Mouse (Mus musculus): ENCODE results near the gene Rfpl4. TPM values are rescaled to one million over a fixed set of nuclear protein-coding genes. Genes with fewer than 3 reads are reported as not detected.

The Rfpl4 gene
- total and polyA plus RNA-seq, 2 experiments from 2014 or later = not detected

DNA sequence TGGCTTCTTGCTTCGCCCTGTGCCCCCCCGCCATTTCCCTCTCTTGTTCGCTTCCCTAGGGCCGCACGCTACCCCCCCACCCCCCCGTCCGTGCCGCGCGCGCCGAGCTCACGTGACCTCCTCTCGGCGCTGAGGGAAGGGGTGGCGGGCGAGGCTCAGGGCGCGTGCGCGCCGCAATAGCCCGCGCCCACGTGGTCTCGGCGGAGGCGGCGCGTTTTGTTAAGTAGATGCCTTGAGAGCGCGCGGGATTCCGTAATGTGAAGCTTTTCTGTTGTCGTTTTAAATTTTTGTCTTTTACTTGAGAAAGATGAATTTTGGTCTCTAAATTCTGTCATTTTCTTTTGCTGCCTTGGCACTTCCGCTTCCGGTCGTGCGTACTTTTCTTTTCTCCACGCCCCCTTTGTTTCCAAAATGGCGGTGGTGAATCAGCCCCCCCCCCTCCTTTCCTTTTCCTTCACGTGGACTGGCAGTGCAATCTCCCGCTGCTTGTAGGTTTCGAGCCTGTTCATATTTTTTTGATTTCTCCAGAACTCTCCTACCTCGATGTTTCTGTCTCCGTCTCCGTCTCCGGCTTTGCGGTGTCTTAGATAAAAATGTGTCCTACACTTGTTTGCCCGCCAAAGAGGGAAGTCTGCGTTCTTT, 54.3 kb downstream of the Rfpl4 start:
- peak overlapping the region; percentile 78 for H3K9ac ChIP-seq
- no peaks in the 10 kb centered on the region for H3K9me3 ChIP-seq (ENCODE audit: low read length)
- WGBS = under 1% methylated on average over 47 of the region's 51 CpGs
- peak overlapping the region; percentile 98 for H3K27ac ChIP-seq (ENCODE audit: low read depth, low read length)
- peaks cover 8% of the 10 kb centered on the region; the same call in 1 of the 2 replicates for H3K36me3 ChIP-seq (ENCODE audit: insufficient read depth)
- peak overlapping the region; percentile 71 for H3K4me2 ChIP-seq (ENCODE audit: low read depth)
- no peaks in the 10 kb centered on the region for H3K27me3 ChIP-seq (ENCODE audit: insufficient read depth, low read length)
- DNase-seq (peak; percentile 90), ATAC-seq (peak; percentile 37)
- no peak for TF ChIP-seq CTCF (IDR thresholded peaks at IDR 0.05; ENCODE audit: low read depth)
- peaks cover 26% of the 10 kb centered on the region for H3K4me1 ChIP-seq (ENCODE audit: insufficient read depth)
- H3K4me3 ChIP-seq (ENCODE audit: low read depth, low read length) = peak overlapping the region; percentile 78

DNA sequence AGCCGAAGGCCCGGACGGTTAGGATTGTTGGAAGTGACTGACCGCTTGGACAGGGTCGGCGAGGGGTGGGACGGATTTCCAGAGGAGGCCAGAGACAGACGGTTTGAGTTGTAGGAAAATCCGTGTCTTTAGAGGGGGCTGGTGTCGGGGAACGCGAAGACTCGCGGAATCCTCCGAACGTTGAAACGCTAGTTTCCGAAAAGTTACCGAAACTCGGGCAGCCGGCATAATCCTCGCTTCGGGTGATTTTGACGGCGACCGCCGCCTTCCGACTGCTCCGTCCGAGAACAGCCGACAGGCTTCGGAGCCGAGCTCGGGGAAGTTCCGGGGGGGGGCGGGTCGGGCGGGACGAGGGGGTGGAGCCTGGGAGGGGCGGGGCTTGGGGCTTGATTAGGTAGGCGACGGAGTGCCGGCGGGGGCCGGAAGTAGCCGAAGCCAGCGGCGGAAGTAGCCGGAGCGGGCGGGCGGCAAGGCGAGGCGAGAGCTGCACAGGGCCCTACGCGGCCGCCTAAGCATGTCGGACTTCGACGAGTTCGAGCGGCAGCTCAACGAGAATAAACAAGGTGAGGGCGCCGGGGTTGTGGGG, 54.9 kb downstream of the Rfpl4 start, which contains the start of gene U2af2:
Gene U2af2 (plus strand): TSS at position 370 of the 586 bp plus-strand sequence.
- peak; percentile 95 for DNase-seq
- peak within 1 kb of the TSS; percentile 98 for H3K27ac ChIP-seq (ENCODE audit: low read depth, low read length)
- TF ChIP-seq CTCF (IDR thresholded peaks at IDR 0.05; ENCODE audit: low read depth) = no peak
- H3K9ac ChIP-seq = peak within 1 kb of the TSS; percentile 78
- peak within 1 kb of the TSS; percentile 71 for H3K4me2 ChIP-seq (ENCODE audit: low read depth)
- peaks cover 3% of the 10 kb centered on the region; the same call in 1 of the 2 replicates for H3K36me3 ChIP-seq (ENCODE audit: insufficient read depth)
- under 1% methylated on average over 63 of the region's 65 CpGs for WGBS
- H3K9me3 ChIP-seq (ENCODE audit: low read length) = no peaks in the 10 kb centered on the region
- peak within 1 kb of the TSS; percentile 78 for H3K4me3 ChIP-seq (ENCODE audit: low read depth, low read length)
- H3K27me3 ChIP-seq (ENCODE audit: insufficient read depth, low read length) = no peaks in the 10 kb centered on the region
- peak; percentile 69 for ATAC-seq
- H3K4me1 ChIP-seq (ENCODE audit: insufficient read depth) = peaks cover 28% of the 10 kb centered on the region

- peak; percentile 89 for ATAC-seq
- Histone ChIP-seq H3K36me3 (ENCODE audit: insufficient read depth) (no peaks in the 10 kb centered on the region), H3K4me2 (ENCODE audit: low read depth) (peak overlapping the region; percentile 71), H3K27me3 (ENCODE audit: insufficient read depth, low read length) (no peaks in the 10 kb centered on the region), H3K27ac (ENCODE audit: low read depth, low read length) (peak overlapping the region; percentile 98), H3K4me3 (ENCODE audit: low read depth, low read length) (peak overlapping the region; percentile 78), H3K9ac (peak overlapping the region; percentile 78), H3K4me1 (ENCODE audit: insufficient read depth) (peaks cover 30% of the 10 kb centered on the region), H3K9me3 (ENCODE audit: low read length) (no peaks in the 10 kb centered on the region)
- peak; percentile 71 for TF ChIP-seq CTCF (IDR thresholded peaks at IDR 0.05; ENCODE audit: low read depth)
- peak; percentile 100 for DNase-seq
- under 1% methylated on average over 60 of the region's 60 CpGs for WGBS
Measured at GRCm38 (mm10) chr7:5060944-5061773, 55.6 kb downstream of the Rfpl4 start.

DNA sequence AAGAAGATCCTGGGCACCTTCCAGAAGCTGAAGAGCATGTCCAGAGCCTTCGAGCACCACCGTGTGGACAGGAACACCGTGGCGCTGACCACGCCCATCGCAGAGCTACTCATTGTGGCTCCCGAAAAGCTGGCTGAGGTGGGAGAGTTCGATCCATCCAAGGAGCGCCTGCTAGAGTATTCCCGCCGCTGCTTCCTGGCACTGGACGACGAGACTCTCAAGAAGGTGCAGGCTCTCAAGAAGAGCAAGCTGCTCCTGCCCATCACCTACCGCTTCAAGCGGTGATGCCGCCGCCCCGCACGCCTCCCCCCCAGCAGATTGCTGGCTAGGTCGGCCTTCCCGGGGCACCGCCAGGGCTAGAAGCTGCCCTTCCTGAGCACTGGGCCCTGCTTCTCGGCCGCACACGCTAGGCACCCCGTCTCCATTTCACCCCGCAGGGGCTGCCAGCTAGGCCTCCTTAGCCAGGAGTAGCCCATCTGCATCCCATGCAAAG, 56.5 kb downstream of the Rfpl4 start:
- Histone ChIP-seq H3K4me3 (ENCODE audit: low read depth, low read length) (peak overlapping the region; percentile 78), H3K4me1 (ENCODE audit: insufficient read depth) (peaks cover 35% of the 10 kb centered on the region), H3K9ac (peak overlapping the region; percentile 78), H3K36me3 (ENCODE audit: insufficient read depth) (no peaks in the 10 kb centered on the region), H3K27ac (ENCODE audit: low read depth, low read length) (peak overlapping the region; percentile 98), H3K4me2 (ENCODE audit: low read depth) (peak overlapping the region; percentile 71), H3K9me3 (ENCODE audit: low read length) (no peaks in the 10 kb centered on the region), H3K27me3 (ENCODE audit: insufficient read depth, low read length) (no peaks in the 10 kb centered on the region)
- DNase-seq (peak; percentile 83), ATAC-seq (no peak)
- TF ChIP-seq CTCF (IDR thresholded peaks at IDR 0.05; ENCODE audit: low read depth) = peak; percentile 76
- 2% methylated on average over 27 of the region's 27 CpGs for WGBS

Small RNA genes within 50 kb of the gene (microRNA-seq; reads per million reads assigned to microRNA genes)
- gene Gm26217 = 0 reads per million in 2 experiments

Other genes with a start within 250 kb of the Rfpl4 start
- 2.5 and 6.6 TPM in 2 replicates for gene Isoc2b, start 246.7 kb downstream of the Rfpl4 start, total RNA-seq (2014; rRNA removed)
- 3.5 and 3.7 TPM in 2 replicates for gene Isoc2b, start 246.7 kb downstream of the Rfpl4 start, polyA plus RNA-seq (2015; fragmentation: Nextera tagmentation; extraction: Ambion mirVana)
- 4.8 and 4.9 TPM in 2 replicates for gene Isoc2a, start 239.8 kb downstream of the Rfpl4 start, total RNA-seq (2014; rRNA removed)
- 0.26 and 0.39 TPM in 2 replicates for gene Isoc2a, start 239.8 kb downstream of the Rfpl4 start, polyA plus RNA-seq (2015; fragmentation: Nextera tagmentation; extraction: Ambion mirVana)
- gene Gm36210, start 210.4 kb downstream of the Rfpl4 start, total RNA-seq (2014; rRNA removed) = 0.48 and 0.85 TPM in 2 replicates
- gene Gm36210, start 210.4 kb downstream of the Rfpl4 start, polyA plus RNA-seq (2015; fragmentation: Nextera tagmentation; extraction: Ambion mirVana) = 0.29 and 0.47 TPM in 2 replicates
- gene Zfp628, start 201.7 kb downstream of the Rfpl4 start, total RNA-seq (2014; rRNA removed) = 5.4 and 9.2 TPM in 2 replicates
- gene Zfp628, start 201.7 kb downstream of the Rfpl4 start, polyA plus RNA-seq (2015; fragmentation: Nextera tagmentation; extraction: Ambion mirVana) = 5.8 and 6.0 TPM in 2 replicates
- 45.5 and 69.9 TPM in 2 replicates for gene Nat14, start 194.9 kb downstream of the Rfpl4 start, total RNA-seq (2014; rRNA removed)
- gene Nat14, start 194.9 kb downstream of the Rfpl4 start, polyA plus RNA-seq (2015; fragmentation: Nextera tagmentation; extraction: Ambion mirVana) = 20.5 and 54.3 TPM in 2 replicates
- gene Ssc5d, start 191.2 kb downstream of the Rfpl4 start, total RNA-seq (2014; rRNA removed) = 0.54 and 1.7 TPM in 2 replicates
- gene Ssc5d, start 191.2 kb downstream of the Rfpl4 start, polyA plus RNA-seq (2015; fragmentation: Nextera tagmentation; extraction: Ambion mirVana) = 0.51 and 0.63 TPM in 2 replicates
- gene Sbk2, start 152.5 kb downstream of the Rfpl4 start, total RNA-seq (2014; rRNA removed) = not detected in 2 replicates
- gene Sbk2, start 152.5 kb downstream of the Rfpl4 start, polyA plus RNA-seq (2015; fragmentation: Nextera tagmentation; extraction: Ambion mirVana) = not detected in 2 replicates
- gene Sbk3, start 145.8 kb downstream of the Rfpl4 start, total RNA-seq (2014; rRNA removed) = 0.23 and 0.76 TPM in 2 replicates
- gene Sbk3, start 145.8 kb downstream of the Rfpl4 start, polyA plus RNA-seq (2015; fragmentation: Nextera tagmentation; extraction: Ambion mirVana) = 0.39 and 0.76 TPM in 2 replicates
- gene Zfp579, start 120.8 kb downstream of the Rfpl4 start, total RNA-seq (2014; rRNA removed) = 34.6 and 34.7 TPM in 2 replicates
- 36.7 and 42.6 TPM in 2 replicates for gene Zfp579, start 120.8 kb downstream of the Rfpl4 start, polyA plus RNA-seq (2015; fragmentation: Nextera tagmentation; extraction: Ambion mirVana)
- 4.6 and 6.4 TPM in 2 replicates for gene Zfp524, start 102.5 kb downstream of the Rfpl4 start, total RNA-seq (2014; rRNA removed)
- gene Zfp524, start 102.5 kb downstream of the Rfpl4 start, polyA plus RNA-seq (2015; fragmentation: Nextera tagmentation; extraction: Ambion mirVana) = 5.0 and 5.3 TPM in 2 replicates
- gene Fiz1, start 102.3 kb downstream of the Rfpl4 start, total RNA-seq (2014; rRNA removed) = 30.0 and 33.9 TPM in 2 replicates
- 26.9 and 28.6 TPM in 2 replicates for gene Fiz1, start 102.3 kb downstream of the Rfpl4 start, polyA plus RNA-seq (2015; fragmentation: Nextera tagmentation; extraction: Ambion mirVana)
- gene Gm44973, start 101.5 kb downstream of the Rfpl4 start, total RNA-seq (2014; rRNA removed) = not detected in 2 replicates
- 3.1 TPM in 2 replicates for gene Gm44973, start 101.5 kb downstream of the Rfpl4 start, polyA plus RNA-seq (2015; fragmentation: Nextera tagmentation; extraction: Ambion mirVana)
- gene Zfp865, start 96.6 kb downstream of the Rfpl4 start, total RNA-seq (2014; rRNA removed) = 27.3 and 33.3 TPM in 2 replicates
- gene Zfp865, start 96.6 kb downstream of the Rfpl4 start, polyA plus RNA-seq (2015; fragmentation: Nextera tagmentation; extraction: Ambion mirVana) = 5.6 and 5.8 TPM in 2 replicates
- gene Ccdc106, start 96.4 kb downstream of the Rfpl4 start, total RNA-seq (2014; rRNA removed) = 70.7 and 104 TPM in 2 replicates
- gene Ccdc106, start 96.4 kb downstream of the Rfpl4 start, polyA plus RNA-seq (2015; fragmentation: Nextera tagmentation; extraction: Ambion mirVana) = 69.7 and 79.8 TPM in 2 replicates
- 0.24 TPM in 1 of 2 replicates, not detected in the other for gene 4632433K11Rik, start 82.8 kb downstream of the Rfpl4 start, total RNA-seq (2014; rRNA removed)
- gene 4632433K11Rik, start 82.8 kb downstream of the Rfpl4 start, polyA plus RNA-seq (2015; fragmentation: Nextera tagmentation; extraction: Ambion mirVana) = not detected in 2 replicates
- 5.2 and 5.6 TPM in 2 replicates for gene Zfp784, start 78.5 kb downstream of the Rfpl4 start, total RNA-seq (2014; rRNA removed)
- gene Zfp784, start 78.5 kb downstream of the Rfpl4 start, polyA plus RNA-seq (2015; fragmentation: Nextera tagmentation; extraction: Ambion mirVana) = 4.1 and 5.0 TPM in 2 replicates
- 26.2 and 42.1 TPM in 2 replicates for gene Zfp580, start 65.4 kb downstream of the Rfpl4 start, total RNA-seq (2014; rRNA removed)
- 132 and 135 TPM in 2 replicates for gene Zfp580, start 65.4 kb downstream of the Rfpl4 start, polyA plus RNA-seq (2015; fragmentation: Nextera tagmentation; extraction: Ambion mirVana)
- gene U2af2, start 54.8 kb downstream of the Rfpl4 start, total RNA-seq (2014; rRNA removed) = 179 and 184 TPM in 2 replicates
- 92.7 and 101 TPM in 2 replicates for gene U2af2, start 54.8 kb downstream of the Rfpl4 start, polyA plus RNA-seq (2015; fragmentation: Nextera tagmentation; extraction: Ambion mirVana)
- 341 and 347 TPM in 2 replicates for gene Epn1, start 36.7 kb downstream of the Rfpl4 start, total RNA-seq (2014; rRNA removed)
- gene Epn1, start 36.7 kb downstream of the Rfpl4 start, polyA plus RNA-seq (2015; fragmentation: Nextera tagmentation; extraction: Ambion mirVana) = 126 and 127 TPM in 2 replicates
- gene Rasl2-9, start 9.0 kb upstream of the Rfpl4 start, total RNA-seq (2014; rRNA removed) = 0.15 and 0.24 TPM in 2 replicates
- 0.47 and 0.65 TPM in 2 replicates for gene Rasl2-9, start 9.0 kb upstream of the Rfpl4 start, polyA plus RNA-seq (2015; fragmentation: Nextera tagmentation; extraction: Ambion mirVana)
- 0.08 TPM in 1 of 2 replicates, not detected in the other for gene Vmn1r55, start 32.7 kb upstream of the Rfpl4 start, total RNA-seq (2014; rRNA removed)
- not detected in 2 replicates for gene Vmn1r55, start 32.7 kb upstream of the Rfpl4 start, polyA plus RNA-seq (2015; fragmentation: Nextera tagmentation; extraction: Ambion mirVana)
- not detected in 2 replicates for gene Vmn1r56, start 79.8 kb upstream of the Rfpl4 start, total RNA-seq (2014; rRNA removed)
- not detected in 2 replicates for gene Vmn1r56, start 79.8 kb upstream of the Rfpl4 start, polyA plus RNA-seq (2015; fragmentation: Nextera tagmentation; extraction: Ambion mirVana)
- gene Vmn1r57, start 101.5 kb upstream of the Rfpl4 start, total RNA-seq (2014; rRNA removed) = not detected in 2 replicates
- not detected in 2 replicates for gene Vmn1r57, start 101.5 kb upstream of the Rfpl4 start, polyA plus RNA-seq (2015; fragmentation: Nextera tagmentation; extraction: Ambion mirVana)
- not detected in 2 replicates for gene Gm5065, start 233.6 kb upstream of the Rfpl4 start, total RNA-seq (2014; rRNA removed)
- gene Gm5065, start 233.6 kb upstream of the Rfpl4 start, polyA plus RNA-seq (2015; fragmentation: Nextera tagmentation; extraction: Ambion mirVana) = not detected in 2 replicates
- gene Nlrp2, start 234.1 kb upstream of the Rfpl4 start, total RNA-seq (2014; rRNA removed) = not detected in 2 replicates
- gene Nlrp2, start 234.1 kb upstream of the Rfpl4 start, polyA plus RNA-seq (2015; fragmentation: Nextera tagmentation; extraction: Ambion mirVana) = not detected in 2 replicates

Data from forebrain, postnatal 0 days (tissue).